Mouse (Mus musculus) liver, embryonic 15.5 days (tissue): ENCODE results near the gene Col4a5. TPM values are rescaled to one million over a fixed set of nuclear protein-coding genes. Genes with fewer than 3 reads are reported as not detected.

Experiments used
- ATAC-seq: fragments of 200-750 bp; cut with Nextera tagmentation; 2 replicates; pipeline ENCODE4 v1.8.0; 2017; ENCODE audit warnings: moderate number of reproducible peaks, mild to moderate bottlenecking, moderate library complexity; ENCODE audit not compliant: insufficient read depth
- H3K27ac ChIP-seq: fragments of 300-500 bp; sonication (generic); replicated peaks from 2 replicates; pipeline ENCODE4 v1.5.1; 2015; ENCODE audit warnings: mild to moderate bottlenecking, inconsistent platforms
- H3K27me3 ChIP-seq: fragments of 300-500 bp; sonication (generic); 2 replicates; pipeline ENCODE4 v1.6.1; 2015; ENCODE audit warnings: mild to moderate bottlenecking, inconsistent platforms
- H3K36me3 ChIP-seq: fragments of 300-500 bp; sonication (generic); replicated peaks from 2 replicates; pipeline ENCODE4 v1.6.1; 2015; ENCODE audit warnings: moderate library complexity, mild to moderate bottlenecking, inconsistent platforms
- H3K4me1 ChIP-seq: fragments of 300-500 bp; sonication (generic); replicated peaks from 2 replicates; pipeline ENCODE4 v1.6.1; 2015; ENCODE audit warnings: inconsistent platforms
- H3K4me2 ChIP-seq: fragments of 300-500 bp; sonication (generic); 2 replicates; pipeline ENCODE4 v1.6.1; 2015; ENCODE audit warnings: moderate library complexity, mild to moderate bottlenecking, inconsistent platforms
- H3K4me3 ChIP-seq: fragments of 300-500 bp; sonication (generic); replicated peaks from 2 replicates; pipeline ENCODE4 v1.5.1; 2015; ENCODE audit warnings: mild to moderate bottlenecking, inconsistent platforms
- H3K9ac ChIP-seq: fragments of 300-500 bp; sonication (generic); 2 replicates; pipeline ENCODE4 v1.6.1; 2015; ENCODE audit warnings: moderate library complexity, mild to moderate bottlenecking, inconsistent platforms
- H3K9me3 ChIP-seq: fragments of 300-500 bp; sonication (generic); replicated peaks from 2 replicates; pipeline ENCODE4 v1.6.1; 2016; ENCODE audit warnings: inconsistent platforms
- WGBS: fragments of 180-500 bp; shearing (Covaris S2); methylation state at CpG from one replicate; pipeline ENCODE4 v1.1.7; 2015; ENCODE audit warnings: mixed read lengths; ENCODE audit not compliant: insufficient replicate concordance; 5-methylcytosine and 5-hydroxymethylcytosine counted together
- polyA plus RNA-seq: library from polyadenylated mRNA; unstranded; fragments of >200 nt; fragmentation: Nextera tagmentation; extraction: Ambion mirVana; gene quantifications from 2 replicates; pipeline ENCODE4 v1.2.1, GENCODE M21; 2015

Gene Col4a5
- polyA plus RNA-seq, 1 experiment from 2014 or later: 0.59 TPM

DNA sequence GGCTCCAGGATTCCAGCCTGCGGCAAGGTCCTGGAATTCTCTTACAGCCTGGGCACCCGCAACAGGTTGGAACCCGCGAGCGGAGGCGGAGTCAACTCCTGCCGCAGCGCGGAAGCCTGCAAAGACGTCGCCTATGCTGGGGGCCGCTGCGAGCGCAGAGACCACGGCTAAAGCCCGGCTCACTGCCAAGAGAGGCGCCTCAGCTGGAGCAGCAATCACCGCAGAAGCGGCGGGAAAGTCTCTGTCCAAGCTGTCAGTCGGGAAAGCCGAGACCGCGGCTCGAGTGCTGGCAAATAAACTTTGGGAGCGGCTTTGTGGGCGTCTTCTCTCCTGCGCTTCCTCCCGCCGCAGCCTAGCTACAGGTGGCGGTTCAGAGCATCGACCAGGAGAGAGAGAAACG lies 246.5 kb downstream of the Col4a5 start:
- H3K9me3 ChIP-seq: no peaks in the 10 kb centered on the region
- WGBS: 13% methylated on average over 33 of the region's 33 CpGs
- ATAC-seq: no peak
- peak overlapping the region; percentile 35 for H3K4me2 ChIP-seq
- H3K27me3 ChIP-seq: peaks cover 65% of the 10 kb centered on the region
- H3K4me3 ChIP-seq: 0 out of 2 replicates have a peak overlapping the region, but pooled peaks have one; percentile 15
- H3K27ac ChIP-seq: no peak overlapping the region
- no peak overlapping the region for H3K9ac ChIP-seq
- no peaks in the 10 kb centered on the region for H3K4me1 ChIP-seq
- H3K36me3 ChIP-seq: no peaks in the 10 kb centered on the region

- Histone ChIP-seq H3K9me3 (no peaks in the 10 kb centered on the region), H3K27ac (no peak overlapping the region), H3K9ac (no peak overlapping the region), H3K4me3 (no peak overlapping the region), H3K4me2 (no peak overlapping the region), H3K4me1 (no peaks in the 10 kb centered on the region), H3K36me3 (no peaks in the 10 kb centered on the region), H3K27me3 (peaks cover 65% of the 10 kb centered on the region)
- ATAC-seq: no peak
- 22% methylated on average over 16 of the region's 16 CpGs for WGBS
These were observed 248.8 kb downstream of the Col4a5 start for GRCm38 (mm10) chrX:141723936-141724335.

- Histone ChIP-seq H3K9ac (no peak overlapping the region), H3K9me3 (no peaks in the 10 kb centered on the region), H3K4me2 (peak overlapping the region; percentile 5; the same call in 1 of the 2 replicates), H3K36me3 (no peaks in the 10 kb centered on the region), H3K4me3 (no peak overlapping the region), H3K4me1 (no peaks in the 10 kb centered on the region), H3K27me3 (peaks cover 65% of the 10 kb centered on the region), H3K27ac (no peak overlapping the region)
- no peak for ATAC-seq
- WGBS: 22% methylated on average over 52 of the region's 52 CpGs
These were observed 249.3 kb downstream of the Col4a5 start for GRCm38 (mm10) chrX:141724391-141724891.

GRCm38 (mm10) chrX:141724937-141725918 lies 250.0 kb downstream of the Col4a5 start, which contains the start of gene Irs4:
Irs4 (minus strand) TSS chrX:141725263.
- H3K9me3 ChIP-seq: no peaks in the 10 kb centered on the region
- peak within 1 kb of the TSS; percentile 15; the same call in 1 of the 2 replicates for H3K4me2 ChIP-seq
- no peaks in the 10 kb centered on the region for H3K4me1 ChIP-seq
- ATAC-seq: no peak
- peaks cover 61% of the 10 kb centered on the region for H3K27me3 ChIP-seq
- no peak within 1 kb of the TSS for H3K9ac ChIP-seq
- no peak within 1 kb of the TSS for H3K4me3 ChIP-seq
- no peak within 1 kb of the TSS for H3K27ac ChIP-seq
- 16% methylated on average over 51 of the region's 51 CpGs for WGBS
- no peaks in the 10 kb centered on the region for H3K36me3 ChIP-seq

DNA sequence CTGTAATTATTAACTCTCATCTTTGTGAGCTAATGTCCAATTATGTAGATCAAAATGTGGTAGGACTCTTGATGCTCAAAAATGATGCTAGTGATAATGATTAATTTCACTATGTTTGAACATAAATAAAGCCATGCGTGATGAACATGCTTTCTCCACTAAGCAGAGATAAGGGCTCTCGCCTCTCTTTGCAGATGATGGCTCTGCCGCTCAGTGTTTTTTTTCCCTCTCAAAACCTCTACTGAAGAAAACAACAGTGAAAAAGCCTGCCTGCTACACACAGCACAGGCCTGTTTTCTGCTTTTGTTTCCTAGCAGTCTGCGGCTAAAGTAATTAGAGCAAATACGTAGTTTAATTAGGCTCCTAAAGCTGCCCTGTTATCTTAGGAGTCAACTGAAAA lies 254.4 kb downstream of the Col4a5 start:
- H3K36me3 ChIP-seq: no peaks in the 10 kb centered on the region
- 60% methylated on average over 5 of the region's 5 CpGs for WGBS
- peaks cover 17% of the 10 kb centered on the region for H3K27me3 ChIP-seq
- no peaks in the 10 kb centered on the region for H3K4me1 ChIP-seq
- H3K9me3 ChIP-seq: no peaks in the 10 kb centered on the region
- ATAC-seq: no peak
- no peak overlapping the region for H3K9ac ChIP-seq
- H3K4me3 ChIP-seq: no peak overlapping the region
- no peak overlapping the region for H3K27ac ChIP-seq
- H3K4me2 ChIP-seq: no peak overlapping the region

Other genes starting within 250 kb of the Col4a5 start
- gene Col4a6, start 1.3 kb upstream of the Col4a5 start, polyA plus RNA-seq: 0.10 TPM in 2 replicates
- gene Irs4, start 249.9 kb downstream of the Col4a5 start, polyA plus RNA-seq: not detected in 2 replicates